Mouse (Mus musculus): ENCODE results near the gene Cnrip1.
"Not testable (repeated sequence)": the region's sequence is repeated elsewhere in the genome, so short reads cannot be mapped to it uniquely, and the experiment has no call there.

Gene Cnrip1

GRCm38 (mm10) chr11:17051545-17052475 lies at the start of gene Cnrip1, which contains the start of gene Plek:
TSS of gene Cnrip1 (plus strand) at chr11:17051586.
TSS of gene Plek (minus strand) at chr11:17052381.
- no peak for DNase-seq (ENCODE audit: extremely low read depth, insufficient read length, low spot score)

- DNase-seq (ENCODE audit: extremely low read depth, insufficient read length, low spot score): no peak
Measured at GRCm38 (mm10) chr11:17002739-17003373, 48.5 kb upstream of the Cnrip1 start.

GRCm38 (mm10) chr11:17003757-17004156 lies 47.6 kb upstream of the Cnrip1 start:
- no peak for DNase-seq (ENCODE audit: extremely low read depth, insufficient read length, low spot score)

GRCm38 (mm10) chr11:17004899-17005846 lies 46.2 kb upstream of the Cnrip1 start:
- DNase-seq (ENCODE audit: extremely low read depth, insufficient read length, low spot score): no peak

GRCm38 (mm10) chr11:17006526-17006925 lies 44.9 kb upstream of the Cnrip1 start:
- not testable (repeated sequence) for DNase-seq (ENCODE audit: extremely low read depth, insufficient read length, low spot score)

GRCm38 (mm10) chr11:17007517-17008173 lies 43.7 kb upstream of the Cnrip1 start:
- no peak for DNase-seq (ENCODE audit: extremely low read depth, insufficient read length, low spot score)

- no peak for DNase-seq (ENCODE audit: extremely low read depth, insufficient read length, low spot score)
Measured at GRCm38 (mm10) chr11:17008498-17008941, 42.9 kb upstream of the Cnrip1 start.

- DNase-seq (ENCODE audit: extremely low read depth, insufficient read length, low spot score): no peak
Measured at GRCm38 (mm10) chr11:17012948-17013347, 38.4 kb upstream of the Cnrip1 start.

- DNase-seq (ENCODE audit: extremely low read depth, insufficient read length, low spot score): no peak
Measured at GRCm38 (mm10) chr11:17019328-17019727, 32.1 kb upstream of the Cnrip1 start.

GRCm38 (mm10) chr11:17023206-17023605 lies 28.2 kb upstream of the Cnrip1 start:
- no peak for DNase-seq (ENCODE audit: extremely low read depth, insufficient read length, low spot score)

- DNase-seq (ENCODE audit: extremely low read depth, insufficient read length, low spot score): no peak
Measured at GRCm38 (mm10) chr11:17023984-17024383, 27.4 kb upstream of the Cnrip1 start.

GRCm38 (mm10) chr11:17045806-17046205 lies 5.6 kb upstream of the Cnrip1 start:
- no peak for DNase-seq (ENCODE audit: extremely low read depth, insufficient read length, low spot score)

- no peak for DNase-seq (ENCODE audit: extremely low read depth, insufficient read length, low spot score)
Measured at GRCm38 (mm10) chr11:17052476-17053049, 1.2 kb downstream of the Cnrip1 start.

- not testable (repeated sequence) for DNase-seq (ENCODE audit: extremely low read depth, insufficient read length, low spot score)
Measured at GRCm38 (mm10) chr11:17069360-17069759, 18.0 kb downstream of the Cnrip1 start.

- no peak for DNase-seq (ENCODE audit: extremely low read depth, insufficient read length, low spot score)
Measured at GRCm38 (mm10) chr11:17075656-17076055, 24.3 kb downstream of the Cnrip1 start.

GRCm38 (mm10) chr11:17082086-17082485 lies 30.7 kb downstream of the Cnrip1 start:
- DNase-seq (ENCODE audit: extremely low read depth, insufficient read length, low spot score): no peak

GRCm38 (mm10) chr11:17082953-17083352 lies 31.6 kb downstream of the Cnrip1 start:
- no peak for DNase-seq (ENCODE audit: extremely low read depth, insufficient read length, low spot score)

- no peak for DNase-seq (ENCODE audit: extremely low read depth, insufficient read length, low spot score)
Measured at GRCm38 (mm10) chr11:17083455-17083854, 32.1 kb downstream of the Cnrip1 start.

GRCm38 (mm10) chr11:17083866-17084265 lies 32.5 kb downstream of the Cnrip1 start:
- DNase-seq (ENCODE audit: extremely low read depth, insufficient read length, low spot score): no peak

- no peak for DNase-seq (ENCODE audit: extremely low read depth, insufficient read length, low spot score)
Measured at GRCm38 (mm10) chr11:17086106-17086505, 34.7 kb downstream of the Cnrip1 start.
